Mouse (Mus musculus) cerebellum, adult 11-12 months (tissue): ENCODE results near the gene Olr1.

Experiments used
- DNase-seq: peaks from one replicate; pipeline ENCODE4 v3.0.0; 2022

The Olr1 gene

GRCm38 (mm10) chr6:129507024-129507423 lies at the start of gene Olr1:
Gene Olr1, minus strand, starts transcription at chr6:129507165.
- DNase-seq: no peak

GRCm38 (mm10) chr6:129548009-129548408 lies 41.0 kb upstream of the Olr1 start:
- DNase-seq: no peak

GRCm38 (mm10) chr6:129547277-129547676 lies 40.3 kb upstream of the Olr1 start:
- no peak for DNase-seq

GRCm38 (mm10) chr6:129543709-129544606 lies 37.0 kb upstream of the Olr1 start:
- DNase-seq: peak; percentile 42

GRCm38 (mm10) chr6:129542540-129542939 lies 35.6 kb upstream of the Olr1 start:
- no peak for DNase-seq

- no peak for DNase-seq
Measured at GRCm38 (mm10) chr6:129541931-129542330, 35.0 kb upstream of the Olr1 start.

GRCm38 (mm10) chr6:129538555-129538954 lies 31.6 kb upstream of the Olr1 start:
- no peak for DNase-seq

GRCm38 (mm10) chr6:129535723-129536122 lies 28.8 kb upstream of the Olr1 start:
- no peak for DNase-seq

- no peak for DNase-seq
Measured at GRCm38 (mm10) chr6:129534627-129535190, 27.7 kb upstream of the Olr1 start.

GRCm38 (mm10) chr6:129534057-129534456 lies 27.1 kb upstream of the Olr1 start:
- DNase-seq: peak; percentile 33

GRCm38 (mm10) chr6:129532942-129533860 lies 26.2 kb upstream of the Olr1 start, which contains the start of gene Gabarapl1:
Gene Gabarapl1, plus strand, starts transcription at chr6:129533160.
- DNase-seq: peak; percentile 84

- DNase-seq: peak; percentile 68
Measured at GRCm38 (mm10) chr6:129532556-129532941, 25.6 kb upstream of the Olr1 start.

GRCm38 (mm10) chr6:129530261-129530660 lies 23.3 kb upstream of the Olr1 start:
- no peak for DNase-seq

- no peak for DNase-seq
Measured at GRCm38 (mm10) chr6:129529605-129530004, 22.6 kb upstream of the Olr1 start.

GRCm38 (mm10) chr6:129527416-129527815 lies 20.5 kb upstream of the Olr1 start:
- no peak for DNase-seq

- DNase-seq: no peak
Measured at GRCm38 (mm10) chr6:129526069-129526468, 19.1 kb upstream of the Olr1 start.

GRCm38 (mm10) chr6:129517752-129518408 lies 10.9 kb upstream of the Olr1 start:
- DNase-seq: no peak

- DNase-seq: no peak
Measured at GRCm38 (mm10) chr6:129516388-129516787, 9.4 kb upstream of the Olr1 start.

GRCm38 (mm10) chr6:129515068-129515467 lies 8.1 kb upstream of the Olr1 start:
- DNase-seq: no peak

- no peak for DNase-seq
Measured at GRCm38 (mm10) chr6:129514376-129514775, 7.4 kb upstream of the Olr1 start.

- no peak for DNase-seq
Measured at GRCm38 (mm10) chr6:129513409-129513808, 6.4 kb upstream of the Olr1 start.

GRCm38 (mm10) chr6:129512868-129513267 lies 5.9 kb upstream of the Olr1 start:
- DNase-seq: no peak

- no peak for DNase-seq
Measured at GRCm38 (mm10) chr6:129512367-129512766, 5.4 kb upstream of the Olr1 start, which contains the start of gene Tmem52b. Gene Tmem52b, plus strand, starts transcription at chr6:129512555.
